Comparison of ENCODE assay signal across 34 mouse cellular contexts in genomic region chr5:73028646-73029045, GRCm38 (mm10). TPM values are rescaled to one million over a fixed set of nuclear protein-coding genes. Genes with fewer than 3 reads are reported as not detected.
DNase-seq lines count a peak whose midpoint lies in the region; ATAC-seq and TF ChIP-seq lines count a peak whose summit lies in the region.
"Had no signal": no experiment of that assay in that cellular context is flagged by ENCODE, and none has a peak within 500 bp of the region (broad histone marks: within the 10 kb centered on the region; RNA-seq: fewer than 3 reads in every experiment).

No protein-coding gene starts in this region.

- H3K4me1 ChIP-seq in heart, embryonic 11.5 days (ENCODE audit: control insufficient read depth, insufficient read depth, low read length): peaks cover 4% of the 10 kb centered on the region
- 0 out of 2 replicates have a peak, but pooled peaks cover 2% of the 10 kb centered on the region for H3K4me1 ChIP-seq in heart, embryonic 16.5 days (ENCODE audit: control insufficient read depth, insufficient read depth, low read length)
- no peaks in the 10 kb centered on the region for H3K4me1 ChIP-seq in lung, embryonic 14.5 days (ENCODE audit: insufficient read depth)
- H3K4me1 ChIP-seq: forebrain, embryonic 10.5 days; forebrain, embryonic 15.5 days; midbrain, embryonic 10.5 days; neural tube, embryonic 12.5 days had no signal

- H3K36me3 ChIP-seq in heart, embryonic 11.5 days (ENCODE audit: control insufficient read depth, insufficient read depth, low read length): peaks cover 20% of the 10 kb centered on the region
- peaks cover 37% of the 10 kb centered on the region for H3K36me3 ChIP-seq in heart, embryonic 16.5 days (ENCODE audit: control insufficient read depth, insufficient read depth)
- peaks cover 41% of the 10 kb centered on the region for H3K36me3 ChIP-seq in lung, embryonic 14.5 days (ENCODE audit: insufficient read depth)

- 50% methylated on average over 13 of the region's 13 CpGs for WGBS in heart, embryonic 11.5 days (ENCODE audit: insufficient replicate concordance)
- WGBS in heart, embryonic 16.5 days: 42% methylated on average over 13 of the region's 13 CpGs
- 49% methylated on average over 13 of the region's 13 CpGs for WGBS in lung, embryonic 14.5 days

- intact Hi-C loops in heart, postnatal 36 days (cut with DNase I): no loop called here
- intact Hi-C loops in heart, postnatal 25 days (cut with DNase I): no loop called here

- no peak for TF ChIP-seq CTCF in lung, embryonic 14.5 days (IDR thresholded peaks at IDR 0.05; ENCODE audit: low read depth)

- H3K4me3 ChIP-seq in heart, embryonic 11.5 days (ENCODE audit: low read depth, low read length): no peak overlapping the region
- no peak overlapping the region for H3K4me3 ChIP-seq in heart, embryonic 16.5 days (ENCODE audit: low read length)
- no peak overlapping the region for H3K4me3 ChIP-seq in lung, embryonic 14.5 days (ENCODE audit: low read depth, low read length)
- H3K4me3 ChIP-seq: embryonic facial prominence, embryonic 13.5 days; forebrain, embryonic 10.5 days; forebrain, embryonic 15.5 days; midbrain, embryonic 10.5 days; myocyte; neural tube, embryonic 12.5 days had no signal

- H3K27ac ChIP-seq in heart, embryonic 11.5 days (ENCODE audit: low read depth, low read length): no peak overlapping the region
- no peak overlapping the region for H3K27ac ChIP-seq in heart, embryonic 16.5 days (ENCODE audit: low read length)
- H3K27ac ChIP-seq in lung, embryonic 14.5 days (ENCODE audit: low read depth): no peak overlapping the region
- H3K27ac ChIP-seq: embryonic facial prominence, embryonic 13.5 days; forebrain, embryonic 10.5 days; forebrain, embryonic 15.5 days; hindbrain, embryonic 14.5 days; liver, embryonic 14.5 days; midbrain, embryonic 10.5 days; neural tube, embryonic 12.5 days had no signal

- peak; percentile 35; the same call in 1 of the 2 replicates for ATAC-seq in heart, embryonic 11.5 days (replicated peaks; ENCODE audit: insufficient number of reproducible peaks, low FRiP score, low TSS enrichment)
- peak; percentile 72 for ATAC-seq in heart, embryonic 16.5 days (replicated peaks; ENCODE audit: extremely low read depth, insufficient read depth, low FRiP score)
- ATAC-seq in lung, embryonic 14.5 days (ENCODE audit: insufficient read depth): peak; percentile 71; the same call in 1 of the 2 replicates
- ATAC-seq in megakaryocyte-erythroid progenitor cell, adult 5-6 weeks (replicated peaks; ENCODE audit: low FRiP score, low TSS enrichment, poor library complexity, severe bottlenecking): 0 out of 2 replicates have a peak, but pooled peaks have one; percentile 30
- ATAC-seq: CD4-positive, CD25-positive, alpha-beta regulatory T cell, adult 4 months; forebrain, embryonic 15.5 days; intestine, postnatal 0 days had no signal

- H3K9ac ChIP-seq in heart, embryonic 11.5 days (ENCODE audit: low read depth, low read length): no peak overlapping the region
- no peak overlapping the region for H3K9ac ChIP-seq in heart, embryonic 16.5 days (ENCODE audit: low read length)
- H3K9ac ChIP-seq in lung, embryonic 14.5 days: no peak overlapping the region
- H3K9ac ChIP-seq: embryonic facial prominence, embryonic 13.5 days; forebrain, embryonic 15.5 days; hindbrain, embryonic 14.5 days; liver, embryonic 14.5 days; neural tube, embryonic 12.5 days had no signal

- H3K27me3 ChIP-seq in heart, embryonic 11.5 days (ENCODE audit: control insufficient read depth, insufficient read depth, low read length): no peaks in the 10 kb centered on the region
- H3K27me3 ChIP-seq in heart, embryonic 16.5 days (ENCODE audit: control insufficient read depth, insufficient read depth, low read length): no peaks in the 10 kb centered on the region
- H3K27me3 ChIP-seq in lung, embryonic 14.5 days (ENCODE audit: insufficient read depth, low read length): no peaks in the 10 kb centered on the region
- H3K27me3 ChIP-seq: embryonic facial prominence, embryonic 13.5 days; forebrain, embryonic 15.5 days; neural tube, embryonic 12.5 days had no signal

- no peak overlapping the region for H3K4me2 ChIP-seq in heart, embryonic 11.5 days
- H3K4me2 ChIP-seq in heart, embryonic 16.5 days (ENCODE audit: low read depth, low read length): no peak overlapping the region
- H3K4me2 ChIP-seq in lung, embryonic 14.5 days: peak overlapping the region; percentile 6; the same call in 1 of the 2 replicates
- H3K4me2 ChIP-seq: embryonic facial prominence, embryonic 13.5 days; forebrain, embryonic 15.5 days; hindbrain, embryonic 14.5 days; neural tube, embryonic 12.5 days had no signal

- no peaks in the 10 kb centered on the region for H3K9me3 ChIP-seq in heart, embryonic 11.5 days (replicated peaks; ENCODE audit: control insufficient read depth, low read length)
- no peaks in the 10 kb centered on the region for H3K9me3 ChIP-seq in heart, embryonic 16.5 days (replicated peaks; ENCODE audit: control insufficient read depth, low read length)
- no peaks in the 10 kb centered on the region for H3K9me3 ChIP-seq in lung, embryonic 14.5 days (ENCODE audit: low read depth, low read length)
- H3K9me3 ChIP-seq: embryonic facial prominence, embryonic 13.5 days; forebrain, embryonic 10.5 days; forebrain, embryonic 15.5 days; midbrain, embryonic 10.5 days; neural tube, embryonic 12.5 days had no signal

- DNase-seq in heart, postnatal 36 days: no peak
- DNase-seq in heart, postnatal 25 days (ENCODE audit: low spot score): no peak
- DNase-seq in lung, embryonic 14.5 days: peak; percentile 50
- DNase-seq in lung, postnatal 10 days: no peak
- DNase-seq: adrenal gland, postnatal 14 days; cerebellum, adult 11 months; cerebellum, adult 9-10 months; cerebellum, postnatal 36 days; gastrocnemius, postnatal 25 days; kidney, postnatal 10 days; layer of hippocampus, adult 9-11 months; liver; lung, adult 2 months; thymus, adult 2 months; thymus, postnatal 36 days had no signal

RNA-seq across cellular contexts. Expression of gene Slc10a4, which starts 22.0 kb away (rescaled TPM):
- 0.43 and 0.72 TPM in 2 replicates for polyA plus RNA-seq in heart, embryonic 11.5 days (2014; fragmentation: Nextera tagmentation; extraction: Ambion mirVana)
- under 1 TPM in 1 of 2 experiments, not detected in 1; 0.28 TPM for total RNA-seq in heart, postnatal 36 days (2021)
- 0.65 and 0.83 TPM in 2 replicates for polyA plus RNA-seq in heart, embryonic 16.5 days (2015; fragmentation: Nextera tagmentation; extraction: Ambion mirVana)
- total RNA-seq in heart, postnatal 25 days (2021): not detected
- polyA plus RNA-seq in lung, embryonic 14.5 days (2014; fragmentation: Nextera tagmentation; extraction: Ambion mirVana): 0.28 and 0.80 TPM in 2 replicates
- not detected in 2 replicates for total RNA-seq in megakaryocyte-erythroid progenitor cell, adult 5-6 weeks (2014; fragmentation: Nextera tagmentation)
- not detected in 2 replicates for total RNA-seq in megakaryocyte-erythroid progenitor cell, adult 5-6 weeks (2017)
- total RNA-seq: gastrocnemius, adult 18-20 months; gastrocnemius, postnatal 25 days; hematopoietic stem cell, adult 5-6 weeks had no signal
- polyA plus RNA-seq: CD4-positive, CD25-positive, alpha-beta regulatory T cell, adult 4 months had no signal

RNA-seq across cellular contexts. Expression of gene Gm10135, which starts 54.1 kb away (rescaled TPM):
- polyA plus RNA-seq in heart, embryonic 11.5 days (2014; fragmentation: Nextera tagmentation; extraction: Ambion mirVana): not detected in 2 replicates
- total RNA-seq in heart, postnatal 36 days (2021): not detected
- polyA plus RNA-seq in heart, embryonic 16.5 days (2015; fragmentation: Nextera tagmentation; extraction: Ambion mirVana): not detected in 2 replicates
- not detected for total RNA-seq in heart, postnatal 25 days (2021)
- not detected in 2 replicates for polyA plus RNA-seq in lung, embryonic 14.5 days (2014; fragmentation: Nextera tagmentation; extraction: Ambion mirVana)
- not detected in 2 replicates for total RNA-seq in megakaryocyte-erythroid progenitor cell, adult 5-6 weeks (2014; fragmentation: Nextera tagmentation)
- 3.9 TPM in 1 of 2 replicates, not detected in the other for total RNA-seq in megakaryocyte-erythroid progenitor cell, adult 5-6 weeks (2017)
- total RNA-seq: adrenal gland, postnatal 14 days; gastrocnemius, adult 18-20 months; gastrocnemius, postnatal 25 days; hematopoietic stem cell, adult 5-6 weeks; left cerebral cortex, postnatal 10 days; midbrain, postnatal 0 days had no signal
- polyA plus RNA-seq: CD4-positive, CD25-positive, alpha-beta regulatory T cell, adult 4 months; embryonic facial prominence, embryonic 13.5 days; forebrain, embryonic 10.5 days; forebrain, embryonic 15.5 days; frontal cortex, adult 2 months; hindbrain, embryonic 14.5 days; intestine, postnatal 0 days; limb, embryonic 11.5 days; liver, embryonic 14.5 days; lung, adult 2 months; midbrain, embryonic 10.5 days; midbrain, postnatal 0 days; myocyte; neural tube, embryonic 12.5 days; thymus, adult 2 months had no signal
